Mouse (Mus musculus) lung, embryonic 16.5 days (tissue): ENCODE data around the gene Zfyve27. TPM values are rescaled to one million over a fixed set of nuclear protein-coding genes. Genes with fewer than 3 reads are reported as not detected.
A peak's percentile ranks its signal among the peaks of the same experiment; 100 is the strongest.

Experiments used
- ATAC-seq: fragments of 200-750 bp; cut with Nextera tagmentation; 2 replicates; pipeline ENCODE4 v1.8.0; 2017; ENCODE audit warnings: low read depth, mild to moderate bottlenecking, moderate library complexity
- H3K27ac ChIP-seq: fragments of 300-500 bp; sonication (generic); 2 replicates; pipeline ENCODE4 v1.5.1; 2014; ENCODE audit warnings: mild to moderate bottlenecking, control low read depth, low read length
- H3K27me3 ChIP-seq: fragments of 300-500 bp; sonication (generic); 2 replicates; pipeline ENCODE4 v1.6.1; 2014; ENCODE audit warnings: low read depth, low read length, mixed read lengths; ENCODE audit not compliant: control insufficient read depth, insufficient read depth
- H3K36me3 ChIP-seq: fragments of 300-500 bp; sonication (generic); 2 replicates; pipeline ENCODE4 v1.6.1; 2014; ENCODE audit warnings: low read length; ENCODE audit not compliant: control insufficient read depth, insufficient read depth
- H3K4me1 ChIP-seq: fragments of 300-500 bp; sonication (generic); replicated peaks from 2 replicates; pipeline ENCODE4 v1.6.1; 2014; ENCODE audit warnings: low read length, mixed read lengths; ENCODE audit not compliant: control insufficient read depth, insufficient read depth
- H3K4me2 ChIP-seq: fragments of 300-500 bp; sonication (generic); 2 replicates; pipeline ENCODE4 v1.6.1; 2014; ENCODE audit warnings: low read depth, low read length, control low read depth
- H3K4me3 ChIP-seq: fragments of 300-500 bp; sonication (generic); 2 replicates; pipeline ENCODE4 v1.5.1; 2014; ENCODE audit warnings: mild to moderate bottlenecking, low read length, control low read depth
- H3K9ac ChIP-seq: fragments of 300-500 bp; sonication (generic); 2 replicates; pipeline ENCODE4 v1.6.1; 2014; ENCODE audit warnings: low read length, control low read depth
- H3K9me3 ChIP-seq: fragments of 300-500 bp; sonication (generic); 2 replicates; pipeline ENCODE4 v1.6.1; 2016; ENCODE audit warnings: low read length; ENCODE audit not compliant: control insufficient read depth
- WGBS: fragments of 180-500 bp; shearing (Covaris S2); extraction: QIAGEN DNeasy Blood & Tissue Kit; methylation state at CpG from one replicate; pipeline ENCODE4 v1.1.7; 2014; 5-methylcytosine and 5-hydroxymethylcytosine counted together
- polyA plus RNA-seq: library from polyadenylated mRNA; unstranded; fragments of >200 nt; fragmentation: Nextera tagmentation; extraction: Ambion mirVana; gene quantifications from 2 replicates; pipeline ENCODE4 v1.2.1, GENCODE M21; 2015

Gene Zfyve27
- polyA plus RNA-seq, 1 experiment from 2014 or later = 26.4 TPM

- Histone ChIP-seq H3K9me3 (no peaks in the 10 kb centered on the region), H3K27me3 (no peaks in the 10 kb centered on the region), H3K4me2 (no peak overlapping the region), H3K36me3 (peaks cover 27% of the 10 kb centered on the region), H3K4me1 (peaks cover 4% of the 10 kb centered on the region; the same call in 1 of the 2 replicates), H3K27ac (no peak overlapping the region), H3K4me3 (no peak overlapping the region), H3K9ac (no peak overlapping the region)
- ATAC-seq = no peak
- WGBS = 60% methylated on average over 4 of the region's 4 CpGs
Measured at GRCm38 (mm10) chr19:42189735-42190134, 26.0 kb downstream of the Zfyve27 start.

DNA sequence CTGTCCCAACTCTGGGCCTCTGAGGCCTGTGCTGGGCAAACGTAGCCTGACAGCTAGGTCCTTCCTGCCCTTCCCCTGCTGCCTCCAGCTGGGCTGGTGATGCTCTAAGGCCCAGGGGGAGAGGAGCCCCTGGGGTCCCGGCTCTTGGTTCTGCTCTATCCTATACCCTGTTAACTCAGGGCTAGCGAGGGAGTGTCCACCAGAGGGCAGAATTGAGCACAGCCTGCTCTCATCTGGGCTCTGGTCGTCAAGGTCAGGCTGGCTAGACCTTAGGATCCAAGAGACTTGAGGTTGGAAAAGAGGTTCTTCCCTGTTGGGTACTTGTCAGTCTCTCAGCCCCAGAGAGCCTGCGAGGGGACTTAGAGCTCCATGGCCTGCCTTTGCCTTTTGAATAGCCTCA is 26.7 kb downstream of the Zfyve27 start:
- Histone ChIP-seq H3K36me3 (peaks cover 20% of the 10 kb centered on the region), H3K4me3 (no peak overlapping the region), H3K4me2 (no peak overlapping the region), H3K9ac (no peak overlapping the region), H3K4me1 (peaks cover 4% of the 10 kb centered on the region; the same call in 1 of the 2 replicates), H3K9me3 (no peaks in the 10 kb centered on the region), H3K27me3 (no peaks in the 10 kb centered on the region), H3K27ac (no peak overlapping the region)
- peak; percentile 44; the same call in 1 of the 2 replicates for ATAC-seq
- 16% methylated on average over 5 of the region's 5 CpGs for WGBS

DNA sequence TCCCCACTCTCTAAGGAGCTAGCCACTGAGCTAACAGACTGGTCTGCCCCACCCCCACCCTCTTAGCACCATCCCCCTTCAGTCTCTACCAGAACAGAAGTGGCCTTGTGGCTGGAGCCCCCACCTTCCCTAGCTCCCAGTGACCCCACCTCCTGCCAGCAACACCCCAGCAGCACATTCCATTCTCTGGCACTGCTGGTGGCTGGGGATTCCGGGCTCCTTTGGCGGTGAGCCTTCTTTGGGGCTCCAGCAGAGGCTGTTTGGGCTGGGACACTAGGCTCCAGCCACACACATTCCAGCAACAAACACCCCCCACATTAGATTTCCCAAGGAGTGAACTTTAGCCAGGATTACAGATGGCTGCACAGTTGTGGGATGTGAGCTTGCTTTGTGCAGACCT is 29.6 kb downstream of the Zfyve27 start:
- Histone ChIP-seq H3K27me3 (no peaks in the 10 kb centered on the region), H3K9me3 (no peaks in the 10 kb centered on the region), H3K36me3 (peaks cover 12% of the 10 kb centered on the region), H3K4me1 (peaks cover 8% of the 10 kb centered on the region; the same call in 1 of the 2 replicates), H3K9ac (no peak overlapping the region), H3K4me2 (no peak overlapping the region), H3K4me3 (no peak overlapping the region), H3K27ac (peak overlapping the region; percentile 36; the same call in 1 of the 2 replicates)
- ATAC-seq = peak; percentile 65
- WGBS = 51% methylated on average over 2 of the region's 2 CpGs

DNA sequence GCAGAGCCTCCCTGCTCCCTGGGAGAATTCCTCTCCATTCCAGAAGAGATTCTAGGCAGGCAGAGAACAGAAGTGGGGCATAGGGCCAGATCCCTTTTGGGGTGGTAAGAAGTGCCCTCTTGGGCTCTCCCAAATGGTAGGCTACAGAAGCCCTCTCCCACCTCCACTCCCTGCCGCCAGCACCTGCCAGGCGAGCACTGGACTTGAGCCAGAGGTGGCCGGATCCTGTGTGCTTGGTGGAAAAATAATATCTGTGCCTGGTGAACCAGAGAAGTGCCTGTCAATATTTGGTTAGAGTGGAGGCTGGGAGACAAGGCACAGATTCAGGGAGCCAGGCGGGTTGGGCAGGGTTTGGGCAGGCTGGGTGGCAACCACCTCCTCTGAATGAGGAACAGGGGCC is 32.6 kb downstream of the Zfyve27 start:
- Histone ChIP-seq H3K36me3 (peaks cover 6% of the 10 kb centered on the region), H3K9me3 (no peaks in the 10 kb centered on the region), H3K4me1 (peaks cover 8% of the 10 kb centered on the region; the same call in 1 of the 2 replicates), H3K4me3 (no peak overlapping the region), H3K27ac (peak overlapping the region; percentile 70), H3K27me3 (peaks cover 28% of the 10 kb centered on the region), H3K4me2 (no peak overlapping the region), H3K9ac (no peak overlapping the region)
- ATAC-seq = peak; percentile 68
- WGBS = 33% methylated on average over 4 of the region's 4 CpGs

DNA sequence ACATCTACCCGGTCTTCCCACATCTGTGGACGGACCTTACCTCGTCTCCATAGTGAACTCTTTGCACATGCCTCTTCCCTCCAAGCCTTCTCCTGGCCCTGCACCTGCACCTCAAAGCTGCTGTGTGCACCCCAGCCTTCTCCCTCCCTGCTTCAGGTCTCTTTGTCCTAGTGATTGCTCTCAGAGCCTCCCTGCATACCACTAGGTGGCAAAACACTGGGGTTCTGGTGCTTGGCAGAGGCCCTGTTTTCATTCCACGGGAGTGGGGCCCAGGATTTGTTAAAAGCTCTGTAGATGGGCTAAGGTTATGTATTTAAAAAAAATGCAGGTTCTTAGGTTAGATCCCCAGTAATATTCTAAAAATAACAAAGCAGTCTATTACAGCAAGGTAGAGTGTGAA is 33.3 kb downstream of the Zfyve27 start:
- Histone ChIP-seq H3K4me1 (peaks cover 8% of the 10 kb centered on the region; the same call in 1 of the 2 replicates), H3K4me3 (no peak overlapping the region), H3K4me2 (no peak overlapping the region), H3K27ac (peak overlapping the region; percentile 70), H3K27me3 (peaks cover 35% of the 10 kb centered on the region), H3K9me3 (no peaks in the 10 kb centered on the region), H3K9ac (no peak overlapping the region), H3K36me3 (0 out of 2 replicates have a peak, but pooled peaks cover 4% of the 10 kb centered on the region)
- WGBS = 51% methylated on average over 4 of the region's 4 CpGs
- ATAC-seq = no peak

- Histone ChIP-seq H3K4me1 (peaks cover 8% of the 10 kb centered on the region; the same call in 1 of the 2 replicates), H3K4me2 (no peak overlapping the region), H3K36me3 (no peaks in the 10 kb centered on the region), H3K9ac (no peak overlapping the region), H3K27me3 (peaks cover 44% of the 10 kb centered on the region), H3K9me3 (no peaks in the 10 kb centered on the region), H3K27ac (no peak overlapping the region), H3K4me3 (no peak overlapping the region)
- ATAC-seq = no peak
- 46% methylated on average over 11 of the region's 11 CpGs for WGBS
Measured at GRCm38 (mm10) chr19:42198026-42198425, 34.3 kb downstream of the Zfyve27 start.

DNA sequence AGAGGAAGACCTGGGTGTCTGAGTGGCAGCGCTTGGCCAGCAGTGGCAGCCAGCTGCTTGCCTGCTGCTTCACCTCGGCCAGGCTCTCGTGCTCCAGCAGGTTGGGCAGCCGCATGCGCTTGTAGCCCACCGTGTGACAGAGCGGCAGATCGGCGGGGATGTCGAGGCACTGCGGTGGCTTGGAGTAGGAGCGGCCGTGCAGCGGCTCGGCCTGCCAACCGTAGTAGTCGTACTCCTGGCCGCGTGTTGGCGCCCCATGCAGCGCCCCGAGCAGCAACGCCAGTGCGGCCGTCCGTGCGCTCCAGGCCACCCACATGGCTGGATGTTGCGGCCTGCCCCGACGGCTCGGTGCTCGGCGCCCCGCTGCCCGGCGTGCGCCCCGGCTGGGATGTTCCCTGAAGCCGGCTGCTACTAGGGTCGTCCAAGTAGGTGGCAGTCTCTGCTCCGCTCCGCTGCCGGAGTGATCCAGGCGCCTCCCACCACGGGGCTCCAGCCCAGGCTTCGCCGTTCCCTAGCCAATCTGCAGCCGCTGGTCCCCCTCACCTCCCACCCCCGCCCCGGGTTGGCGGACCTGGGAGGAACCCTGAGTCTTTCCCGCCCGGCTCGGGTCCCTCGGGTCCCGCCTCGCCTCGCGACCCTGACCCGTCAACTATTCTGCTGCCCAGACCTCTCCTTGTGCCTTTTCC is 38.1 kb downstream of the Zfyve27 start, which contains the start of gene Sfrp5:
TSS of gene Sfrp5 (minus strand) at position 557 of the 686 bp plus-strand sequence.
- Histone ChIP-seq H3K36me3 (no peaks in the 10 kb centered on the region), H3K9ac (no peak within 1 kb of the TSS), H3K4me3 (peak within 1 kb of the TSS; percentile 24), H3K27me3 (peaks cover 53% of the 10 kb centered on the region), H3K4me2 (peak within 1 kb of the TSS; percentile 35), H3K4me1 (no peaks in the 10 kb centered on the region; the same call in 1 of the 2 replicates), H3K9me3 (no peaks in the 10 kb centered on the region), H3K27ac (no peak within 1 kb of the TSS)
- under 1% methylated on average over 60 of the region's 60 CpGs for WGBS
- 0 out of 2 replicates have a peak, but pooled peaks have one; percentile 23 for ATAC-seq

DNA sequence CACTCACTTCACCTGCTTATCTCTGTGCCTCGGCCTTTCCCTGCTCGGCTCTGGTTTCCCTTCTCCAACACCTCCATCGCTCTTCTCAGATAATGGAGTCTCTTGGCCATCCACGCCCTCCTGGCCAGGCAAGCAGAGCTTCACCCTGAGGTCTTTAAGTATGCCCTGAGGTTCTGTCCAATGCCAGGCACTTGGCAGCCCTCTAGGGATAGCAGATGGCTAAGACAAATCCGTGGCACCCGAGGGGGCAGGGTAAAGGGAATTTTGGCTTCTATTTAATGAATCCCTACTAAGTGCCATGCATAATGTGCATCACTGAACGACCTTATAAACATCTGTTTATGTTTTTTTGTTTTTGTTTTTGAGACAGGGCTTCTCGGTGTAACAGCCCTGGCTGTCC is 38.7 kb downstream of the Zfyve27 start:
- Histone ChIP-seq H3K27me3 (peaks cover 53% of the 10 kb centered on the region), H3K4me3 (no peak overlapping the region), H3K4me1 (no peaks in the 10 kb centered on the region; the same call in 1 of the 2 replicates), H3K36me3 (no peaks in the 10 kb centered on the region), H3K4me2 (no peak overlapping the region; the same call in 1 of the 2 replicates), H3K27ac (no peak overlapping the region), H3K9ac (no peak overlapping the region), H3K9me3 (no peaks in the 10 kb centered on the region)
- no peak for ATAC-seq
- 27% methylated on average over 8 of the region's 8 CpGs for WGBS

DNA sequence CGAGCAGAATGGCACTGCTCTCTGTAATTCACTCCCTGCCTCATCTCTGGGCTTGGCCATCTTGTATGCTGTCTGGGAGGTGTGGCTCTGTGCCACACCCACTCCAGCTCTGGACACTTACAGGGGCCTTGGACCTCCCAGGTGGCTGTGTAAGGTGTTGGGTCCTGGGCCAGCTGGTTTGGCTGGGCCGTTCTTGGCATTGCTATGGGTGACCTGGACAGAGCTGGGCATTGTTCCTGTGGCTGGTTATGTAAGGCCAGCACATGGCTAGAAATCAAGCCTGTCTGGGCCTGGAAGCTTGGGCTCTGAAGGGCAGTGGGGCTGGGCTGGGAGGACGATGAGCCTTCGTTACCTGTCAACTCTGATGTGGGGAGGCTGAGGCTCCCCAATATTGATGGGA is 40.6 kb downstream of the Zfyve27 start:
- no peaks in the 10 kb centered on the region for H3K36me3 ChIP-seq
- no peaks in the 10 kb centered on the region; the same call in 1 of the 2 replicates for H3K4me1 ChIP-seq
- H3K27me3 ChIP-seq = peaks cover 45% of the 10 kb centered on the region
- no peaks in the 10 kb centered on the region for H3K9me3 ChIP-seq
- H3K9ac ChIP-seq = no peak overlapping the region
- no peak overlapping the region for H3K4me2 ChIP-seq
- no peak overlapping the region for H3K4me3 ChIP-seq
- WGBS = 71% methylated on average over 4 of the region's 4 CpGs
- no peak overlapping the region for H3K27ac ChIP-seq
- ATAC-seq = no peak
